Mouse (Mus musculus): ENCODE results near the gene Kiss1r.

The Kiss1r gene

DNA sequence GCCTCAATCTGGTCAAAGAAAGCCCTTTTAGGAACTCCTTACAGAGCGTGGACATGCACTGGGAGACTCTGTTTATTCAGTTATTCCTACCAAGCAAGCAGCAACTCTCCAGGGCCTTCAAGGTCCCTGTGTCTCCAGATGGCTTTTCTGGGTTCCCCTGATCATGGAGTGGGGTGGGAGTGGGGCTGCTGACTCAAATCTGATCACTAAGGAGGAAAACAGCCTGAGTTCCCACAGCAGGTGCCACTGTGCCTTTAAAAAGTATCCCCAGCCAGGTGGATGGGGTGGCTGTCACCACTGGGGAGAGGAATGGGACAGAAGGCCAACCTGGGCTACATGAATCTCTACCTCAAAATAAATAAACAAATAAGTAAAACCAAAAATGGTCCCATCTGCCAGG, 26.2 kb downstream of the Kiss1r start:
- no peak for DNase-seq

DNA sequence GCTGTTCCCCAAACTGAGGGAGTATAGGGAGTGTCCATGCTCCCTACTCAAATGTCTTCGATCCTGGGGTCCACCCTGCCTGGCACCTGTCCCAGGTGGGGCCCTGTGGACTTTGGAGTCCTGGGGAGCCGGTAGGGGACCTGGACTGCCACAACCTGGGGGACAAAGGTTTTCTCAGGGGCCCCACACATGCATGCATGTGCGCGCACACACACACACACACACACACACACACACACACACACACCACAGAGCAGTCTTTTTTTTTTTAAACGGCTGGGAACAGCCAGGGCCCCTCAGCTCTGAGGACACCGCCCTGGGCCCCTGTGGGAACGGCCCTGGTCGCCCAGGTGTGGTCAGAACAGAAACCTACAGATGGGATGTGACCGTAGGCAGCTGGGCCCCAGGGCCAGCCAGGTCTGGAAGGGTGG, 26.7 kb downstream of the Kiss1r start:
- DNase-seq, result no peak

DNA sequence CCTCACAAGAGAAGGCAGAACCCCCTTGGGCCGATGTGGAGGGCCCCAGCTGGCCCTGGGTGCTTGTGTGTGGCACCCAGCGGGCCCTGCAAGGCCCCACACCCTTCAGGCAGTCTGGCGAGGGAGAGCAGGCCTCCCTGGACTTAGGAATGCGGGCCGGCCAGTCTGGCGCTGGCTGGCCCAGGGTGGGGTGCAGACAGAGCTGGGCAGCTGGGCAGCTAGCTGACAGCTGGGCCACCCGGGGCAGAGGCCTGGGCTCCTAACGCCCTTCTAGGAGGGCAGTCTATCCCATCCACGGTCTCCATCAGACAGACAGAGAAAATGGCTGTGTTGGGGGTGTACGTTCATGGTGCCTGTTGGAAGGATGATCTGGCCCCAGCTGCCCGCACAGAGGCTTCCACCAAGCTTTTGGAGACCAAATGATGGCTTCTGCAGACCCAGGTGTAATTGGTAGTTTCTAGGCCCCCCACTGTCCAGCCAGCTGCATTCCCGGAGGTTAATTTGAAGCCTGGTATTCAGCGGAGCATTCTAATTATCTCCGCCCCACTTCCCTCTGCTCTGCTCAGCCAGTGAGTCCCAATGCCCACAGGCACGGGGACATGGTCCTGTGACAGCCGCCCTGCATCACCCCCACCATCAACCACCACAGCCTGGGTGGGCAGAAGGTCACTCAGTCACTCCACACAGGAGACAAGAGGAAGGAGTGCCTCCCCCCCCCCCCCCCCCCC, 28.9 kb downstream of the Kiss1r start:
- DNase-seq, result peak; percentile 55

DNA sequence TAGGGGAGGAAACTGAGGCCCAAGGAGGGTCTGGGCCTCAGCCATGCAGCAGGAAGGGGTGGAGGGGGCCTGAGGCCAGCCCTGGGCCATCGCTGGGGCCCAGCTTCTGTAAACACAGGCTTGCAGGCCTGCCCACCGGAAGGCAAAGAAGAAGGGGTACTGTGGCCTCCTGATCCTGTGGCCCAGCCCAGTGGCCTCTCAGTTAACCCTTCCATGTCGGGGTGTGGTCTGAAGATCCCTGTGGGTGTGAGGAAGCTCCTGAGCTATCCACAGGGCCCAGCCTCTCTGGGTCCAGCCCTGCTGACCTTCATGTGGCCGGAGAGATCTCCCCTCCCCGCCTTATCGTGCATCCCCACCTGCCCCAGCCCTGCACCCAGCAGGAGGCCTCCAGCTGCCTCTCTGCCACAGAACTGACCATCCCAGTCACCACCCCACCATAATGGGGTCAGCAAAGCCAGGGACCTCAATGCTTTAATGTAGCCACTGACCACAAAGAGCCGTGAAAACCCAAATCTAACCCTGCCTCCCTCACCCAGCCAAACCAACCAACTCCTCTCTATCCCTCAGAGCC, 30.1 kb downstream of the Kiss1r start:
- DNase-seq, result no peak

DNA sequence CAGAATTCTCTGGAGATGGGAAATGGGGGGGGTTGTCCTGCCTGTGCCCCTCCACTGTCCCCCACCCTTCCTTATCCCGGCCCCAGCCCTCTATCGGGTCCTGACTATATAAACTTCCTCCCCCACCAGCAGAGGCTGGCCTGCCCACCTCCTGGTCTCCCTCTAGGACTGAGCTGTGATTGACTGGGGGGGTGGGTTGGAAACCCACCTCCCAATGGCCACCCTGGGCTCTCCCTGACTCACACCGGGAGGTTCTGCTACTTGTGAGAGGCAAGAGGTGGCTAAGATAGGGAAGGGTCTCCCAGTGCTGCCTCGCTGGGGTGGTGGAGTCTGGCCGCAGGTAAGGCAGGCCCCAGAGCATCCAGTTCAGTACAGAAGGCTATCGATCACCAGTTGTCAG, 30.7 kb downstream of the Kiss1r start:
- DNase-seq, result no peak

DNA sequence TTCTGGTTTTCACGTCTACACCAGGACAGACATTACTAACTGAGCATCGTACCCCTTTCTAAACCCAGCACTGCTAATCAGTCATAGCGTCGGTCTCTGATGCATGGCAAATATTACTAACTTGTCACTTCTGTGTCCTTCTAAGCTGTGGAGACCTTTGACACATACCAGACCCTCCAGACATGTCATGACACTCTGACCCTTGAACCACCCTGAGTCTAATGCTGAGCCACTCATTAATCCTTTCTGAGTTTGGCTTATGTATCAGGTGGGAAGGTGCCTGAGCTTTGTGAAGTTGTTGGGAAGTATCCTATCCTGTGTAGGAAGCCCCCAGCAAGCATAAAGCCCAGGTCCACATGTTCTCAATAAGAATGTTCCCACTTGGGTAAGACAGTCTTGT, 33.1 kb downstream of the Kiss1r start:
- no peak for DNase-seq

DNA sequence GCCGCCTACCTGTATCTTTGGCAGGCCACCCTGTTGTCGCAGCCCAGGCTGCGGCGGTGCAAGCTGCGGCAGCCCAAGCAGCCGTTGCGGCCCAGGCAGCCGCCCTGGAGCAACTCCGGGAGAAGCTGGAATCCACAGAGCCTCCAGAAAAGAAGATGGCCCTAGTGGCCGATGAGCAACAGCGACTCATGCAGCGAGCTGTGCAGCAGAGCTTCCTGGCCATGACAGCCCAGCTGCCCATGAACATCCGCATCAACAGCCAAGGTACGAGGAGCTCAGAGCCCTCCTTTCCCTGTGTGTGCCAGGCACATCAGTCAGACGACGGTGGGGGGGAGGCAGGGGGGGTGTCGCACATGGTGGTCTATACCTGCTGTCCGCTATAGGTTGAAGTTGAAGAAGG, 33.9 kb downstream of the Kiss1r start:
- no peak for DNase-seq

DNA sequence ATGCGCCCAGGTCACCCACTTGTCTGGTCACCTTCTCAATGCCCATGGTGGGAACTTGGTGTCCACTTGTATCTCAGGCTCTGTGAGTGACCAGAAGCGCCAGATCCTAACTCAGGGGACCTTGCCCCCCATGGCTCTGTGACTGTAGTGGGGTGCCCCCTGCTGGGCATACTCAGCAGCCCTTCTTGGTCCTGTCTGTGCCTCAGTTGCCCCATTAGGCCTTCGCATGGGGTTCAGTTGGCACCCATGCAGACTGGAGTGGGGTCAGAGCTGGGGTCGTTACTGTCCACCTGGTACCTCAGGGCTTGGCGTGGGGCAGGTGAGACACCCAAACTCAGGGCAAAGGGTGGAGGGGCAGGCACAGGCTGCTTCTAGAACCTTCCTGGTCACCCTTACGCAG, 37.2 kb downstream of the Kiss1r start:
- peak; percentile 71 for DNase-seq

DNA sequence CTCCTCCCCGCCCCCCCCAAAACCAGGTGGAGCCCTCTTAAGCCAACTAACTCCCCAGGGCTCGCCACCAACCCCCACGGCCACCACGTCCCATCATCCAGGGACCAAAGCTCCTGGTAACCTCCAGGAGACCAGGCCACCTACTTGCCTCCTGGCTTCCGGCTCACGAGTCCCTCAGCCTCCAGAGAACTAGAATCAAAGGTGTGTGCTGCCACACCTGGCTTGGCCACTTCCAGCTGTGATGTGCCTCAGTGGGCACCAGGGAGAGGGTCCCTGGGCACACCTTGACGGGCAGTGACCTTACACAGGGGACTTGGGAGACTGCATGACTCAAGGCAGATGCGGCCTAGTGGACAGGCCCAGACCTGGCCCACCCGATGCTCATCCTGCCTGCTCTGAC, 38.9 kb downstream of the Kiss1r start:
- DNase-seq, result no peak

DNA sequence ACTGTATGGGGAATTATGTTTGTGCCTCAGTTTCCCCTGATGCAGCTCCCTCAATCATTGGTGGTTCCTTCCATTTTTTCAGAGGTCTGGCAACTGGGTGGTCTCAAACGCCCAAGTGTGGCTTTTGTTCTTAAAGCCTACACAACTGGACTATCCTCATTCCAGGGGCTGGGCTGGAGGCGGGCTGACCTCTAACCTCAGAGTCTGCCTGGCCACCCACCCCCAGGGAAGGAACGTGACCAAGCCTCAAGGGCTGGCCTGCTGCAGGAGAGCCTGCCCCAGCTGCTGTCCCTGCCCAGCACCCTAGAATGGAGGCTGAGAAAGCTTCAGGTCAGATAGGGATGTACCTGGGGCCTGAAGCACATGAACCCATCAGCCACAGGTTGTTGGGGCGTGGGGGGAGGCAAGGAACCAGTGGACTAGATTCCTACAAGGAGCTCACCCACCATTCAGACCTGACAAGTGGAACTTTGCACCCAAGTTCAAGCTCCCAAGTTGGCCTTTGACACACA, 39.9 kb downstream of the Kiss1r start:
- DNase-seq, result no peak

DNA sequence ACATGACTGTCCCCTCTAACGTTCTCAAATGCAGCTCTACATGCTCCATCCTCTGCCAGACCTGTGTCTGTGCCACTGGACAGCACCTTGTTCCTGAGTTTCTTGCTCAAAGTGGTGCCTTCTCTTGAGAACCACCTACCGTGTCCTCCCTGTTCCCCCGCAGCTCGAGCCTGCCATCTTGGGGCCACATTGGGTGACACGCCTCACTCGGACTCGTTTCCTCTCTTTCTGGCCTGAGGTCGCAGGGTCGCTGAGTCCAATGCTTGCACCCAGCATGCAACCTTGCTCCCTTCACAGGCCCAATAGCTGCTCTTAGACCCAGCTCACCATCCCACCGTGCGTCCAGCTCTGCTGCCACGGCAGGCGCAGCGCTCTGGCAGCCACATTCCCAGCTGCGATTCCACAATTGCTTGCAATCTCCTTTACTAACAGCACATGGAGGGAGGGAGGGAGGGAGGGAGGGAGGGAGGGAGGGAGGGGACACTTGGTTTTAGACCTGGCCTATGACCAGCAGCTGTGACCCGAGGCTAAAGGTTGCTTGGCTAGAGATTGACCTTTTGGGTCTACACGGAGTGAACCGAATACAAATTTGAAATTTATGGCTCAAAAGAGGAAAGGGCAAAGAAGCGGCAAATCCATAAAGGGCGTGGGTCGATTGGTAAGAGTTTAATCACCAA, 41.5 kb downstream of the Kiss1r start:
- DNase-seq, result peak; percentile 93

DNA sequence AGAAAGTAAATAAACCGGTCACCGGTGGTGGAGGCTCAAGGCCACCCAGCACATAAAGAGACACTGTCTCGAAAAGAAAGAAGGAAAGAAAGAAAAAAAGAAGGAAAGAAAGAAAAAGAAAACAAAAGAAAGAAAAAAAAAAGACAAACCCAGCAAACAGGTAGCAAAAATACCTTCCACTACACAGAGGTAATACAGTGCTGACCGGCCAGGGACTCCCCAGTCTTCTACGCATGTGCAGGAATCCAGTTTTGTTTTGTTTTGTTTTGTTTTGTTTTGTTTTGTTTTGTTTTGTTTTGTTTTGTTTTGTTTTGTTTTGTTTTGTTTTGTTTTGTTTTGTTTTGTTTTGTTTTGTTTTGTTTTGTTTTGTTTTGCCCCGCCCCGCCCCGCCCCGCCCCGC, 42.6 kb downstream of the Kiss1r start:
- DNase-seq, result peak; percentile 69

DNA sequence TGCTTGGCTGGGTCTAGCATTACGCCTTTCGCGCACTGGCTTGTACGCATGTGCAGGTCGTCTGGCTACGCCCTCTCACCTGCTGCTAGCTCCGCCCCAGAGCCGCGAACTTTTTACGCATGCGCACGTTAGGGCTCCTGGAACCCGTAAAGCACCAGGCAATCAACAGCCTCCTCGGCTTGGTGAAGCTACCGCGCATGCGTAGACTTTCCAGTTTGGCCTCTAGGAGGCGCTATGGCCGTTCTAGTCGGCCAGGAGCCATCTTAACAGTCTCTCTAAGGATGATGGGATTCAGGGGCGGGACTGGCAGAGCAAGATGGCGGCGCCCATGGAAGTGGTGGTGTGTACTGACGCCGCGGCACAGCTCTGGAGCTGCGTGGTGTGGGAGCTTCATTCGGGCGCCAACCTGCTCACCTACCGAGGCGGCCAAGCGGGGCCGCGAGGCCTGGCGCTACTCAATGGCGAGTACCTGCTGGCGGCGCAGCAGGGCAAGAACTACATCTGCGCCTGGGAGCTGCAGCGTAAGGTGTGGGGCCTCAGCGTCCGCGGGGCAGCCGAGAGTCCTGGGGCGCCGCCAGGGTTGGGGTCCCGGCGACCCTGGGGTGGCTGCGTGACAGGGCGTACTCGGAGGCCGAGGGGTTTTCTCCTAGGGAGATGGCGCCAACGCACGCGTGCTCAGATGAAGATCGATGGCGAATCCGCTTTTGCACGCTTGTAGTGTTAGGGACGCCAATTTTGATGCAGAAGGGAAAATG, 43.3 kb downstream of the Kiss1r start, which contains the start of gene Wdr18:
Gene Wdr18, plus strand, starts transcription at position 306 of the 755 bp plus-strand sequence.
- peak; percentile 99 for DNase-seq

DNA sequence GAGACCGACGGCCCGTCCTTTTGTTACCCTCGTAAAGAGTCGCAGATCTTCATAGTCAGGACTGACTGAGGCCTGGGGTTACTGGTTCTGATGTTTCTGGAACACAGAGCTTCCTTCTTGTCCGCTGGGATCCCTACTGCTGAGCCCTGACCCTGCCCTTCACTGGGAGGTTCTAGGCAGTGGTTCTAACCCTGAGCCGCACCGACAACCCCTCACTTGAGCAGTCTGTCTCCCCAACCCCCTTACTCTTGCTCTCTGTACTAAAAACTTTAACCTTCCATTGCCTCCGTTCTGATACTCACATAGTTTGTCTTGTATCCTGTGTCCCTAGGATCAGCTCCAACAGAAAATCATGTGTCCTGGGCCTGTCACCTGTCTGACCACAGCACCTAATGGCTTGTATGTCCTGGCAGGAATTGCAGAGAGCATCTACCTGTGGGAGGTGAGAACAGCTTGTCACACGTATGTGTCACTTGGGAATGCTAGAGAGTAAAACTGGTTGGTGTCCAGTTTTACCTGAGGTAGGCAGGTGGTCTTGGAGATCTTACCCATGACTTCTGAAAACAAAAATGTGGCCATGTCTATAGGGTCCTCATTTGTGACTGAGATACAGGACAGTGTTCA, 44.0 kb downstream of the Kiss1r start:
- DNase-seq, result no peak

DNA sequence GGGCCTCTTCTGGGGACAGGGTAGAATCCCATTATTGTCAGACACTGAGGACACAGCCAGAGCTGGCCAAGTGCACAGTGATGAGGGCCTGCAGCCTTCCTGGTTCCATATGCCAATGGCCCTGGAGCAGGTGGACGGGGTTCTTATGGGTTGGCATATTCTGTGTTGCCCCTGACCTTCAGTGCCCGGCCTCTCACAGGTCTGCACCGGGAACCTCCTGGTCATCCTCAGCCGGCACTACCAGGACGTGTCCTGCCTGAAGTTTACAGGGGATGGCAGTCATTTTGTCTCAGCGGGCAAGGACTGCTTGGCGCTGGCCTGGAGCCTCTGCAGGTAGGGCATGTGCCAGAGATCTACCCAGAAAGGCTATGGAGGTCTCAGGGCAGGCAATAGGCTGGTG, 48.0 kb downstream of the Kiss1r start:
- DNase-seq, result no peak

DNA sequence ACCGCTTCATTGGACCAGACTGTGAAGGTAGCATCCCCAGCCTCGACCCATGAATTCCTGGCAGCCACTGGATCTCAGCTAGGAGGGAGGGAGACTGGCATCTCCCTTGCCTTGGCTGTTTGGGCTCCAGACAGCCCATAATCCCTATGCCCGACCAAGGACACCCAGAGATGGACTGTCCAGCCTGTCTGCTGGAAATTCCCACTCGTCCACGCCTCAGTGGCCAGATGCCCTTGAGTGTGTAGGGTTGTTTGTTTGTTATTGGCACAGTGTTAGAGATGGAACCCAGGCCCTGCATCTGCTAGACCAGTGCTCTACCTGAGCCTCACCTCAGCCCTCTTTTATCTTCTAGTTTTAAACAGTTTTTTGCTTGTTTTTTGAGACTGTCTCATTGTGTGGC, 48.6 kb downstream of the Kiss1r start:
- no peak for DNase-seq

DNA sequence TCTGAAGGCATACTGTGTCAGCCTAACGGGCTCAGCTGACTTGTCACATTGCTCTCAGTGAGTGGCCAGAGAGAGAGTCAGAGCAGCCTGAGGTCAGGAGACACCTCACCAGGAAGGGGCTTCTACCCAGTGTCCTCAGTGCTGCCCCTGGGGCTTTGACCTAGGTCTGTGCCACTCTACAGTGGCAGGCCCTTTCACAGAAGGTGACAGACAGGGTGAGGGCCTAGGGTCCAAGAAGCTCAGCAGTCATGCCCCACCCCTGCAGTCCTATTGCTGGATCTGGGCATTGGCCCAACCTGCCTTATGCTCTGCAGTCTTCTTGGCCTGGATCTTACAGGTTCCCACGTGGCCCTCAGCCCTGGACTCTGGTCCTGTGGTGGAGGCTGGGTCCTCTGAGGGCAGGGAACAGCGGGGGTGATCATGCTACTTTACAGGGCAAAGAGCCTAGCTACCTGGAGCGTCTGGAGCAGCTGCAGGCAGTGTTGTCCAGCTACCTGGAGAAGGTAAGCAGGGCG, 50.2 kb downstream of the Kiss1r start:
- DNase-seq, result no peak

DNA sequence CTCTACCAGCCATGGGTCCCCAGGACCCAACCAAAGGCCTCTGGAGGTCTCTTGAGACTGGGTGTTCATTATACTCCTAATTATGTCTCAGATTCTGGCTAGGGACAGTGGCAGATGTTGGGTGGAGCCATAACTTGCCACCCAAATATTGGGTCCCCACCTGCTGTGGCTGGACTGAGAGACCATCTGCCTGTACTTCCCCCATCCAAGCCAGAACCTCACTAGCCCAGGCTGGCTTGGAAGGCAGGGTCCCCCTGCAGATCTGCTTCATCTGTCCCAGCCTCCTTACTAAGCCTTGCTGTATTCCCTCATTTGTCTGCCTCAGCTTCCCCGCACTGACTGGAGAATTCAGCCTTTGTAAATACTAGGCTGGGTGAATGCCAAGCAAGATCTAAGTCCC, 51.4 kb downstream of the Kiss1r start:
- DNase-seq, result no peak

DNA sequence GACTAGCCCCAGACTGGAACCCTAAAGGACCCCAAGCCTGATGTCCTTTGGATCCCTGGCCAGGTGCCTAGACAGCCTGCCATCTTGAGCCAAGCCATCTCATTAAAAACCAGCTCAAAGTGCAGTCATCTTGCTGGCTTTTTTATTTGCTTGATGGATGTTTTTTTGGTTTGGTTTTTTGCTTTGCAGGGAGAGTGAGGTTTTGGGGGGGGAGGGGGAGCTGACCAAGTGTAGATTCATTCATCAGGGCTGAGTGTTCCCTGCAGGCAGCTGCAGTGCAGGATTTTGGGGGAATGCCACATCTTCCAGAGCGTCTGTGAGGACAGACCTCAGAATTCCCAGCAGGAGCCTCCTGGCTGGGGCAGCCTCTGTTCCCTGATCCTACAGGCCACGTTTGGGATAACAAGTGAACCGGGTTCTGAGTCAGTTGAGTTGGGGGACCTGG, 52.4 kb downstream of the Kiss1r start:
- DNase-seq, result no peak

DNA sequence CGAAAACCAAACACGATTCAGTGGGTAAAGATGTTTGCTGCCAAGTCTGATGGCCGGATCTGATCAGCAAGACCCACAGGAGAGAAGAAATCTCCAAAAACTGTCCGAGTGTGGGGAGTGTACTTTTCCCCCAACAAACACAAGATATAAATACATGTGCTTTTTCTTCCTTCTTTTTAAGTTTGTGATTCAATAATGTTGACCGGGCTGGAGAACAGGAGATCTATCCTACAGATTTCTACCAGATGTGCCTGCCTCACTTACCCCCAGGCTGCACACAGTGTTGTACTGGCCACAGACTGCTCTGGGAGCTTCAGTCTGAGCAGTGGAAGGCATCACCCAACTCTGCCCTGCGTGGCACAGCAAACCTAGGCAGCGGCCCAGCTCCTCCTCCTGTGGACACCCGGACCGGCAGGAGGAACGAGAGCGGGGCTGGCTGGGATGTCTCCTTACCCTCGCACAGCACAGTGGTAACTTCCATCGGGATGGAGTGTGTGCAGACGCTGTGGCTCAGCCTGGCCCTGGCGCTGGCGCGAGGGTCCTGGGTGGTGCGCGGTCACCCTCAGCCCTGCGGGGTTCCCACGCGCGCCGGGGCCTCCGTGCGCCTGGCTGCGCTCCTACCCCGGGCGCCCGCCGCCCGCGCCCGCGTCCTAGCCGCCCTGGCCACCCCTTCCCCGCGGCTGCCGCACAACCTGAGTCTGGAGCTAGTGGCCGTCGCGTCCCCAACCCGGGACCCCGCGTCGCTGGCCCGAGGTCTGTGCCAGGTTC, 53.8 kb downstream of the Kiss1r start, which contains the start of gene Grin3b:
Gene Grin3b, plus strand, starts transcription at position 301 of the 768 bp plus-strand sequence.
- no peak for DNase-seq

DNA sequence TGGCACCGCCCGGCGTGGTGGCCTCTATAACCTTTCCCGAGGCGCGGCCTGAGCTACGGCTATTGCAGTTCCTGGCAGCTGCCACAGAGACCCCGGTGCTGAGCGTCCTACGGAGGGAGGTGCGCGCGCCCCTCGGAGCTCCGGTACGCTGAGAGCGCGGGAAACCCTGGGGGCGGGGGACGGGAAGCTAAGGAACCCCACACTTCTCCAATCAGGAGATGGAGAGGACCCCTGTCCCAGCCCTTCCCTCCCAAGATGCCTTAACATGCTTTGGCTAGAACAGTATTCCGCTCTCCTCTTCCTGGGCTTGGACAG, 54.4 kb downstream of the Kiss1r start:
- DNase-seq, result no peak

All from lung, postnatal 10 days (tissue).